Mouse (Mus musculus): Measurements from ENCODE around the gene 4933415A04Rik. TPM values are rescaled to one million over a fixed set of nuclear protein-coding genes. Genes with fewer than 3 reads are reported as not detected.

The 4933415A04Rik gene
- polyA plus RNA-seq, 1 experiment, result not detected

GRCm38 (mm10) chr11:43610662-43611033 is 23.8 kb downstream of the 4933415A04Rik start:
- no peaks in the 10 kb centered on the region for H3K79me2 ChIP-seq (ENCODE audit: control insufficient read depth, insufficient read depth)
- TF ChIP-seq SRF (IDR thresholded peaks at IDR 0.05; ENCODE audit: control insufficient read depth, insufficient read length, low read depth), result no peak
- TF ChIP-seq CEBPB (IDR thresholded peaks at IDR 0.05; ENCODE audit: insufficient read depth, poor library complexity, severe bottlenecking), result no peak
- no peak for TF ChIP-seq POLR2A (IDR thresholded peaks at IDR 0.05; ENCODE audit: insufficient read length, low read depth)
- TF ChIP-seq TCF3 (IDR thresholded peaks at IDR 0.05; ENCODE audit: insufficient read length, low read depth), result no peak
- TF ChIP-seq TCF12 (IDR thresholded peaks at IDR 0.05; ENCODE audit: insufficient read depth, poor library complexity, severe bottlenecking), result no peak
- TF ChIP-seq REST (IDR thresholded peaks at IDR 0.05; ENCODE audit: insufficient read depth, insufficient read length), result no peak
- no peak for TF ChIP-seq MAX (IDR thresholded peaks at IDR 0.05; ENCODE audit: low read depth)
- TF ChIP-seq MYOG (IDR thresholded peaks at IDR 0.05; ENCODE audit: control insufficient read depth in 1 of 3, insufficient read depth in 1 of 3, insufficient read length in 2 of 3, low read depth in 2 of 3), result no peak
- no peak for TF ChIP-seq USF1 (IDR thresholded peaks at IDR 0.05; ENCODE audit: low read depth)
- TF ChIP-seq POLR2AphosphoS2 (IDR thresholded peaks at IDR 0.05; ENCODE audit: insufficient read length, low read depth), result no peak
- TF ChIP-seq E2F4 (IDR thresholded peaks at IDR 0.05; ENCODE audit: insufficient read depth), result no peak
- no peak for TF ChIP-seq MYOD1 (IDR thresholded peaks at IDR 0.05; ENCODE audit: control insufficient read depth in 1 of 3, insufficient read length in 2 of 3, low read depth in 2 of 3)
- no peaks in the 10 kb centered on the region for H3K36me3 ChIP-seq (ENCODE audit: control insufficient read depth, insufficient read depth)
- H3ac ChIP-seq (ENCODE audit: control insufficient read depth, insufficient read length), result no peak overlapping the region
- H3K4me3 ChIP-seq, result no peak overlapping the region
- no peaks in the 10 kb centered on the region for H3K27me3 ChIP-seq (ENCODE audit: control insufficient read depth, insufficient read depth, insufficient read length)
- no peak overlapping the region for H3K4me2 ChIP-seq (ENCODE audit: low read depth)

- Histone ChIP-seq H3K4me2 (ENCODE audit: low read depth) (no peak overlapping the region), H3K4me3 (no peak overlapping the region), H3ac (ENCODE audit: control insufficient read depth, insufficient read length) (no peak overlapping the region), H3K27me3 (ENCODE audit: control insufficient read depth, insufficient read depth, insufficient read length) (no peaks in the 10 kb centered on the region), H3K79me2 (ENCODE audit: control insufficient read depth, insufficient read depth) (no peaks in the 10 kb centered on the region), H3K36me3 (ENCODE audit: control insufficient read depth, insufficient read depth) (no peaks in the 10 kb centered on the region)
- TF ChIP-seq SRF (IDR thresholded peaks at IDR 0.05; ENCODE audit: control insufficient read depth, insufficient read length, low read depth) (no peak), REST (IDR thresholded peaks at IDR 0.05; ENCODE audit: insufficient read depth, insufficient read length) (no peak), TCF3 (IDR thresholded peaks at IDR 0.05; ENCODE audit: insufficient read length, low read depth) (no peak), CEBPB (IDR thresholded peaks at IDR 0.05; ENCODE audit: insufficient read depth, poor library complexity, severe bottlenecking) (no peak), USF1 (IDR thresholded peaks at IDR 0.05; ENCODE audit: low read depth) (no peak), E2F4 (IDR thresholded peaks at IDR 0.05; ENCODE audit: insufficient read depth) (no peak), MYOD1 (IDR thresholded peaks at IDR 0.05; ENCODE audit: control insufficient read depth in 1 of 3, insufficient read length in 2 of 3, low read depth in 2 of 3) (no peak), MAX (IDR thresholded peaks at IDR 0.05; ENCODE audit: low read depth) (no peak)
Observed at GRCm38 (mm10) chr11:43612834-43613488, 26.1 kb downstream of the 4933415A04Rik start.

DNA sequence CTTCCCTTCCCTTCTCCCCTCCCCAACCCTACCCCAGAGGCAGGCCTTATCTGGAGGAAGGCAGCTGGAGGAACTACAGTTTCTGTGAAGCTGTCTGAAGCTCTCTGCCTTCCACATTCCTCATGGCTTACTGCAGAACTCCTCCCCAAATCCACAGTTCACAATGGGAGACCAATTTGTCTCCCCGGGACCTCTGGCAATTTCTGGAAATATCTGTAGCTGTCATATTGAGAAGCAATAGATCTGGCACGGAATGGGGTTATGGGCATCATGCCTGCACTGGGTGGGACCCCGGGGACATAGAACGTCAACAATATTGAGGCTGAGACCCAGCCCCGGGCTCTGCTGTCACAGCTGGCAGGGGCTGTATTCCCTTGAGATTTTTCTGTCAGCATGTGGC is 31.1 kb downstream of the 4933415A04Rik start:
- no peak overlapping the region for H3K4me2 ChIP-seq (ENCODE audit: low read depth)
- H3K27me3 ChIP-seq (ENCODE audit: control insufficient read depth, insufficient read depth, insufficient read length), result no peaks in the 10 kb centered on the region
- TF ChIP-seq MYOD1 (IDR thresholded peaks at IDR 0.05; ENCODE audit: control insufficient read depth in 1 of 3, insufficient read length in 2 of 3, low read depth in 2 of 3) (no peak), MYOG (IDR thresholded peaks at IDR 0.05; ENCODE audit: control insufficient read depth in 1 of 3, insufficient read depth in 1 of 3, insufficient read length in 2 of 3, low read depth in 2 of 3) (no peak)
- no peaks in the 10 kb centered on the region for H3K79me2 ChIP-seq (ENCODE audit: control insufficient read depth, insufficient read depth)
- H3K36me3 ChIP-seq (ENCODE audit: control insufficient read depth, insufficient read depth), result no peaks in the 10 kb centered on the region
- H3ac ChIP-seq (ENCODE audit: control insufficient read depth, insufficient read length), result no peak overlapping the region
- H3K4me3 ChIP-seq, result no peak overlapping the region

- no peak for TF ChIP-seq POLR2A (IDR thresholded peaks at IDR 0.05; ENCODE audit: insufficient read length, low read depth)
- no peak for TF ChIP-seq MYOG (IDR thresholded peaks at IDR 0.05; ENCODE audit: control insufficient read depth in 1 of 3, insufficient read depth in 1 of 3, insufficient read length in 2 of 3, low read depth in 2 of 3)
- TF ChIP-seq SRF (IDR thresholded peaks at IDR 0.05; ENCODE audit: control insufficient read depth, insufficient read length, low read depth), result no peak
- no peak for TF ChIP-seq CEBPB (IDR thresholded peaks at IDR 0.05; ENCODE audit: insufficient read depth, poor library complexity, severe bottlenecking)
- no peak for TF ChIP-seq MYOD1 (IDR thresholded peaks at IDR 0.05; ENCODE audit: control insufficient read depth in 1 of 3, insufficient read length in 2 of 3, low read depth in 2 of 3)
- no peak for TF ChIP-seq REST (IDR thresholded peaks at IDR 0.05; ENCODE audit: insufficient read depth, insufficient read length)
- TF ChIP-seq POLR2AphosphoS2 (IDR thresholded peaks at IDR 0.05; ENCODE audit: insufficient read length, low read depth), result no peak
- TF ChIP-seq TCF12 (IDR thresholded peaks at IDR 0.05; ENCODE audit: insufficient read depth, poor library complexity, severe bottlenecking), result no peak
- TF ChIP-seq MAX (IDR thresholded peaks at IDR 0.05; ENCODE audit: low read depth), result no peak
- no peak for TF ChIP-seq E2F4 (IDR thresholded peaks at IDR 0.05; ENCODE audit: insufficient read depth)
- TF ChIP-seq TCF3 (IDR thresholded peaks at IDR 0.05; ENCODE audit: insufficient read length, low read depth), result no peak
- no peak for TF ChIP-seq USF1 (IDR thresholded peaks at IDR 0.05; ENCODE audit: low read depth)
- Histone ChIP-seq H3K79me2 (ENCODE audit: control insufficient read depth, insufficient read depth) (no peaks in the 10 kb centered on the region), H3K4me2 (ENCODE audit: low read depth) (no peak overlapping the region), H3ac (ENCODE audit: control insufficient read depth, insufficient read length) (no peak overlapping the region), H3K4me3 (no peak overlapping the region), H3K36me3 (ENCODE audit: control insufficient read depth, insufficient read depth) (no peaks in the 10 kb centered on the region), H3K27me3 (ENCODE audit: control insufficient read depth, insufficient read depth, insufficient read length) (no peaks in the 10 kb centered on the region)
Observed at GRCm38 (mm10) chr11:43618403-43618802, 31.6 kb downstream of the 4933415A04Rik start.

- Histone ChIP-seq H3K4me3 (no peak overlapping the region), H3K4me2 (ENCODE audit: low read depth) (no peak overlapping the region), H3K36me3 (ENCODE audit: control insufficient read depth, insufficient read depth) (no peaks in the 10 kb centered on the region), H3ac (ENCODE audit: control insufficient read depth, insufficient read length) (no peak overlapping the region), H3K79me2 (ENCODE audit: control insufficient read depth, insufficient read depth) (no peaks in the 10 kb centered on the region), H3K27me3 (ENCODE audit: control insufficient read depth, insufficient read depth, insufficient read length) (no peaks in the 10 kb centered on the region)
- TF ChIP-seq USF1 (IDR thresholded peaks at IDR 0.05; ENCODE audit: low read depth) (no peak), POLR2AphosphoS2 (IDR thresholded peaks at IDR 0.05; ENCODE audit: insufficient read length, low read depth) (no peak), MYOD1 (IDR thresholded peaks at IDR 0.05; ENCODE audit: control insufficient read depth in 1 of 3, insufficient read length in 2 of 3, low read depth in 2 of 3) (no peak), MYOG (IDR thresholded peaks at IDR 0.05; ENCODE audit: control insufficient read depth in 1 of 3, insufficient read depth in 1 of 3, insufficient read length in 2 of 3, low read depth in 2 of 3) (no peak), TCF3 (IDR thresholded peaks at IDR 0.05; ENCODE audit: insufficient read length, low read depth) (no peak), POLR2A (IDR thresholded peaks at IDR 0.05; ENCODE audit: insufficient read length, low read depth) (no peak), REST (IDR thresholded peaks at IDR 0.05; ENCODE audit: insufficient read depth, insufficient read length) (no peak), TCF12 (IDR thresholded peaks at IDR 0.05; ENCODE audit: insufficient read depth, poor library complexity, severe bottlenecking) (no peak), CEBPB (IDR thresholded peaks at IDR 0.05; ENCODE audit: insufficient read depth, poor library complexity, severe bottlenecking) (no peak)
Observed at GRCm38 (mm10) chr11:43621769-43622168, 34.9 kb downstream of the 4933415A04Rik start.
